Mouse (Mus musculus) embryo, embryonic 10.5 days (tissue): Measurements from ENCODE around the gene Krt33b.

Experiments
- DNase-seq: peaks from one replicate; pipeline ENCODE4 v3.0.0-alpha.2; 2015; ENCODE audit warnings: low spot score

Krt33b gene

DNA sequence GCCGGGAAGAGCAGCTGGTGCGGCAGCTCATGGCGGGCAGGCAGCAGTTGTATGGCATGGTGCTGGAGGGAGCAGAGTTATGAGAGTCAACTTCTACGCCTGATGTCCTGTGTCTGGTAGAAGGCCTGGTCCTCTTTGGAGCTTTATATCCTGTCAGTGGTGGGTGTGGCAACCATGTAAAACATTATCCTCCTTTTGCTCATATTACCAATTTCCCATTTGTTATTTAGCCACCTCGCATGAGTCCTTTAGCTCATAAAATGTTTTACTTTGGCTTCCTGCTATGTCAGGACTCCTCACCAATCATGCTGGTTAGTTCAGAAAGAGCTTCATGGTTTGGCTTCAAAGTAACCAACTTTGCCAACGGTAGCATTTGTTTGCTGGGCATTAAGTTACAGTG, at the start of gene Krt33b:
Gene Krt33b, minus strand, starts transcription at position 101 of the 400 bp plus-strand sequence.
- DNase-seq: no peak

DNA sequence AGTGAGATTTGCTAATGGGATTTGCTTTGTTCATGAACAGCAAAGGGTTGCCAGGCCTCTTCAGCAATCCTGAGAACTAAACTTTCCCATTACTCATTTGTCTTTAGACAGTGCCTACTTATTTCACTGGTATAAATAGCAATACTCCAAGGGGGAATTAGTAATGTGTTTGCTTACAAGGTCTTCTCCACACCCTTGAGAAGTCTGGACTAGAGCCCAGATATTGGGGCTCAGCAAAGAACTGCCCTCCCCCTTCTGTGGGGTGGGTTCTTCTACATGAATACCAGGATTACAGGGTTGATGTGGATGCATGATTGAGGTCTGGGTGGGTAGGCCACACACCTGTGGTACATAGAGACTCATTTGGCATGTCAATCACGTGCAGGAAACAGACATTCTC, 44.2 kb upstream of the Krt33b start:
- no peak for DNase-seq

DNA sequence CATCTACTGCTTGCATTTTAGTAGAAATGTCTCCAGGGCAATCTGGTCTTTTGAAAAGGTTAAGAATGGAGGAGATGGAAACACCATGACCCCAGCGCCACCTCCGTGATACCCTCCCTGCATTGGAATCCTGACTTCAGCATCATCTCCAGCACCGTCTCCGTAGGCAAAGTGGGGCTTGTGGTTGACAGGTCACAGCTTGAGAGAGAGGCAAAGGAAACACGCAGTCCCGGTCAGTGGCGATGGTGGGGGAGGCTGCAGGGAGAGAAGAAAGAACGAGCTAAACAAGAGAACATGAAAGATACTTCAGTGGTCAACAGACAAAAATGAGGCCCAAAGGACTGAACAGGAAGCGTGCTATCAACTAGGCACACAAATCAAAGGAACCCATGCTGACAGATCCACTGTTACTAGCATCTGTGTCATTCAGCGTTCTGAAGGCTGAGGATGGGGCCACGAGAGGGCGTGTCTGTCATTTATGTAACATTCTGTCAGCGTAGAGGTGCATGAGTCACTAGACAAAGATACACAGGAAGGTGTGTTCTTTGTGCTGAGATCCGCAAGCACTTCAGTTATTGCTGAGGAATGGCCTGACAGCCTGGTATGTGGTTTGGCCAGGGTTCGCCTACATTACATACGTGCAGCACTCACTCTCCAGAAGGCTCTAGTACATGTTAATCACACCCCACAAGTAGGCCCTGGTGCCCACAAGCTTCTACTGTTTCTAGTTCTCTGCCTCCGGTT, 37.8 kb upstream of the Krt33b start:
- peak; percentile 1 for DNase-seq

DNA sequence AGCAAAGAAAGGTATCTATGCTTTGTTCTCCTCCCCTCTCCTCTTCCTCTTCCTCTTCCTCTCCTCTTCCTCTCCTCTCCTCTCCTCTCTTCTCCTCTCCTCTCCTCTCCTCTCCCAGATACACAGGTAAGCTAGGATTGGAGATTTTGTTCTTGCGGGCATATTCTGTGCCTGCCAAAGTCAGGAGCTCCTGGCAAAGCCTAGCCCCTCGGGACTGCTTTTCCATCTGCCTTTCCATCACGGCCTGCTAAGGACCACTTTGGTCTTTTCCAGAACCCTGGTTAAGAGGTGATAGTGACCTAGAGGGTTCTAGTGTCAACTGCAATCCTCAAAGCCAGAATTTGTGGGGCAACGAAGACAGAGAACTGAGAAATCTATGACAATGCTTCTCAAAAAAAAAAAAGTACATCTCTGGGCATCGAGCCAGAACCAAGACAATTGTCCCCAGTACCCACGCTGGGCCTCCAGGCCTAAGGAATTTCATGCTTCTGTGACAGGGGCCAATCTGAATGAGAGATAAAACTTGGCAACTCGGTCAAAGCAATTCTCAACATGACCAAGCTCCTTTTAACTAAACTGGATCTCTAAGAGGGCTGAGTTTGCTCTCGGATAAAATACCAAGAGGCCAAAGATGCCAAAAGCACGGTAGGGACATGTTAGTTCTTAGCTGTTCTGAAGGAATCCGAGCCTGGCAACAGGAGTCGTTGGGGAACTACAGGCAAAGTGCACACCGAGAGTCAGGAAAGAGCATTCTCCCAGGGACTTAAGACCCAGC, 36.8 kb upstream of the Krt33b start:
- no peak for DNase-seq

DNA sequence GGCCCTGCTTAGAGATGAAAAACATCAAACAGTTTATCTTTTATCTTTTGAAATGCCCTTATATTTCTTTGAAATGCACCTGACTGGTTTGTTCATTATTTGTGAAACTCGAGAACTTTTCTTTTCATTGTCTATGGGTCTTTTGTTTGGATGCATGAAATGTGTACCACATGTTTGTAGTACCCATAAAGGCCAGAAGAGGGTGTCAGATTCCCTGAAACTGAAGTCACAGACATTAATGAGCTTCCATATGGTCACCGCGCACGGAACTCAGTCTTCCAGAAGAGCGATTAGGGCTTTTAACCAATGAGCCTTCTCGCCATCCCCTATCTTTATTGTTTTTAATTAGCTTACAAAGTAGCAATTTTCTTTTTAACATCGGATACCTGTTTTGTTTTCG, 29.2 kb upstream of the Krt33b start:
- DNase-seq: peak; percentile 53

DNA sequence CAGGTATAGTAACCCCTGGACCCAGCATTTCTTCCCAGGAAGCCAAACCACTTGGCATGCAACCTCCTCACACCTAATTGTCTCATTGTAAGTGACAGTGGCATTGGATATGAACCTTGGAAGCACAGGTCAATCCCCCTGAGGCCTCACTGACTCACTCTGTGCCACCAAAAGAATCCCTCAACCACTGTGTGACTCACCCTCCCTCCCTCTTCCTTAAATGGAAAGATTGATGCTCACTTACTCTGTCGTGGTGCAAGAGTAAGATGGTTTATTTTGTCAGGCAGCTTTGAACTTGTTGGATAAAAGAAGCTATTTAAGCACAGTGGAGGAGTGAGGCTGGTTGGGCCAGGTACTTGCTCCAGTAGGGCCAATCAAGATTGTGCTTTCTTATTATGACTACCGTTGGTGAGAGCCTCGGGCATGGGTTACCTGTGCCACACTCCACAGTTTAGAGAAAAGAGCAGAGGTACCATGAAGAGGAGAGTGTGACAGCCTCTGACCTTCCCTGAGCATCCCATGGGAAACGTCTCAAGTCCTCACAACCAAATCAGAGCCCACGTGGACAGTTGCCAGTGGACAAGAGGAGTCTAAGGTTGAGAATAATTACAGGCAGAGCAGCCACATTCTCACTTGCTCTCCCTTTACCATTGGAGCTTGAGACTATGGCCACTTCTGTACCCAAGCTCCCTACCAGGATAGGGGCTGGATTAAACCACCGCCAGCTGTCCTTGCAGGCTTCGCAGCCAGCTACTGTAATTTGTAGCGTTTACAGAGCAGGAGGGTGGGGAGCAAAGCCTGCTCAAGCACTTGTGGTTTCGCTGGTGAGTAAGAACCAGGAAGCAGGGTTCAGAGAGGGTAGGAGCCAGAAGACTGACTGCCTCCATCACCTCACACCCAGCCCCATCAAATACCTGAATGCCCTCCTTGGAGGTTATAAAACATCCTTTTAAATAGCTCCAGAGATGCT, 26.3 kb upstream of the Krt33b start:
- DNase-seq: no peak

DNA sequence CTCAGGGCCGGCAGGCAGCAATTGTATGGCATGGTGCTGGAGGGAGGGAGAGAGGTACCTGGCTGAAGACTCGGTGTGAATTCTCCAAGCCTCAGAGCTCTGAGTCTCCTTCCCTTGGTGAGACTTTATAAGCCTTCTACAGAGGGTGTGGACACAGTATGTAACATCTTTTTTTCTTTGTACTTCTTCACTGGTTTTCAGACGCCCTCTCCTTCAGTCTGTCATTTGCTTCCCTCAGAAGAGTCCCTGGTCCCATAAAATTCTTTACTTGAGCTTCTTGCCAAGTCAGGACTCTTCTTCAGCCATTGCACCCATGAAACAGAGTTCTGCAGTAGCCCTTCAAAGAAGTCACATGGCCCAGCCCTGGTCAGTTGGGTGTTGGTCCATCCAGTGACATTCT, 20.8 kb upstream of the Krt33b start, which contains the start of gene Krt31:
Gene Krt31, minus strand, starts transcription at position 101 of the 400 bp plus-strand sequence.
- no peak for DNase-seq

DNA sequence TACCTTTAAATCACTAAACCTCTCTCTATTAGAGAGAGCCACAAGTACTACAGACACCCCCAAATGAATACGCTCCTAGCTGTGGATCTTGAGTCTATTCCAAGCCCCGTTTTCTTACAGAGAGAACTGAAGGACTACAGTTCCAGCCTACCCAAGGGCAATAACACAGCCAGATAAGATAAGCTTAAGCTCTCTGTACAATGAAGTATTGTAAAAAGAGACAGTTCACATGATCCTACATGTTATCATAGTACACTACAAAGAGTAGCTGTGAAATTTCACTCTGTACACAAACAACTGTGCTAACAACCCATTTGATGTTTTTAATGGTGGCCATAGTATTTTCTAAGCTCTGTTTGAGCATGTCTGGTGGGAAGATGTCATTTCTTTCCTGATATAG, 17.5 kb upstream of the Krt33b start:
- no peak for DNase-seq

DNA sequence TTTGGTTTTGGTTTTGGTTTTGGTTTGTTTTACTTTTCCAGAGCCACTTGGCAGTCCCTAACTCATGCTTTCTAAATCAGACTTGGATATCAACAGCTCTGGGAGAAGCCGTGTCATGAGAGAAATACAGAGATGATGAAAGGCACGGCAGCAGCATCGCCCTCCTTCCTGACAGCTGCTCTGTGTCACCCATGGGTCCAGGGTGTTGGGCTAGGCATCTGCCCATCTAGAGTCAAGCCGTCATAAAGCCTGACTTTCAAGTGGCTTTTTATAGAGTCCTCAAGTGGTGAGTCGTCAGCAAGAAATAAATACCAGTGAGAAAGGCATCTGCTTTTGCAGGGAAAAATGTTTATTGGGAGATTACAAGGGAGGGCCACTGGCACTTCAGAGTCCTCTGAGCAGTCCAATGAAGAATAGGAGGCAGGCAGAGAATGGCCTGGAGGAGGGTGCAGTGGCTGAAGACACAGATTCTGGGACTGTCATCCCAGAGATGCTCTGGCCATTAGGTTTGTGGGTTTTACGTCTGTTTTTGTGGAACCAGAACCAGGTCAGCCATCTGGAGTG, 16.7 kb upstream of the Krt33b start:
- no peak for DNase-seq

DNA sequence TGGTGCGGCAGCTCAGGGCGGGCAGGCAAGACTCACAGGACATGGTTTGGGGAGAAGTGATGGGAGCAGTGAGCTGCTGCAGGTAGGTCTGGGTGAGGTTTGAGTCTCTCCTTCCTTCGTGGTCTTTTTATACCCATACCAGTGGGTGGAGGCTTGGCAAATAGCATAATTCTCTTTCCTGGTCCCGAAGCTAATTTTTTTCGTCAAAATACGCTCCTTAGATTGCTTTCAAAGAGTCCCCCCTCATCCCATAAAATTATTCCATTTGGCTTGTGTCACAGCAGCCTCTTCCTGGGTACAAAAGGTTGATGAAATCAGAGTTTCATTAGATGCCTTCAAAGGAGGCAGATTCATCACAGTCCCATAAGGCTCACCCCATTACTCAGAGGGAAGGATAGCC, 11.8 kb upstream of the Krt33b start, which contains the start of gene Krt34:
Gene Krt34, minus strand, starts transcription at position 101 of the 400 bp plus-strand sequence.
- no peak for DNase-seq

DNA sequence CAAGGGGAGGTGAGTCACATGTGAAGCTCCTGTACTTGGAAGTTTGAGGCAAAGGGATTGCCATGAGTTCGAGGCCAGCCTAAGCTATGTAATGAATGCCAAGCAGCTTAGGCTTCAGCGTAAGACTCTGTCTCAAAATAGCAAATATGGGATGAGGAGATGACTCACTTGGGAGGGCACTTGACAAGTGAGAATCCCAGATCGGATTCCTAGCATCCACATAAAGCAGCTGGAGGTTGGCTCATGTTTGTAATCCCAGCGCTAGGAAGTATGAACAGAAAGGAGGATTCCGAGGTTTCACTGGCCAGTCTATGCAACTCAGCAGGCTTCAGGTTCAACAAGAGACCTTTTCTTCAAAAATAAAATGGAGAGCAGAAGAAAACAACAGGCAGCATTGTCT, 8.2 kb downstream of the Krt33b start:
- DNase-seq: no peak

DNA sequence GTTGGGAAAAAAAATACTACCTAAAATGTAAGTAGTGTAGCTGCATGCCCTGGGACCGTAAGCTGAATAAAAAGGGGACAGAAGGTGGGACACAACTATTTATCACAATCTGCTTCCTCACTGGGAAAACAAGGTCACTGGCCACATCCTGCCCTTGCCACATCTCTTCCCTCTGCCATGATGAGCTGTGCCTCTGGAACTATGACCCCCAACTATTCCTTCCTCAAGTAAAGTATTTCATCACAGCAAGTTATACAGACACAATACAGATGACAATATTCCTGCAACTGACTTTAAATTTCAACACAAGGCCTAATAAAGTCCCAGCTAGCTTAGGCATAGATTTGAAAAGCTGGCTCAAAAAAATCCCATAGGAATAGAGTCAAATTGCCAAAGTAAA, 10.2 kb downstream of the Krt33b start:
- no peak for DNase-seq

DNA sequence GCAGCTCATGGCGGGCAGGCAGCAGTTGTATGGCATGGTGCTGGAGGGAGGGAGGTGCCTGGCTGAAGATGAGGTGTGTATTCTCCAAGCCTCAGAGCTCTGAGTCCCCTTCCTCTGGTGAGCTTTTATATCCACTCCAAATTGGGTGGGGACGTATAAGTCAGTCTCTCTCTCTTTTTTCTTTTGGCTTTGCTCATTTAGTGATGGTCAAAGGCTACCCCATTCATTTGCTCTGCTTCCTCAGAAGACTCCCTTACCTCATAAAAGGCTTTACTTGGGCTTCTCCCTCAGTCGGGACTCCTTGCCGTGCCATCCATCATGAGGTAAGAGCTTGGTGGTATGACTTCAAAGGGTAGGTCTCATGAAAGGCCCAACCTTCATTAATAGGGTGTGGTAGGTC, 13.6 kb downstream of the Krt33b start, which contains the start of gene Krt33a:
Gene Krt33a, minus strand, starts transcription at position 101 of the 400 bp plus-strand sequence.
- DNase-seq: no peak

DNA sequence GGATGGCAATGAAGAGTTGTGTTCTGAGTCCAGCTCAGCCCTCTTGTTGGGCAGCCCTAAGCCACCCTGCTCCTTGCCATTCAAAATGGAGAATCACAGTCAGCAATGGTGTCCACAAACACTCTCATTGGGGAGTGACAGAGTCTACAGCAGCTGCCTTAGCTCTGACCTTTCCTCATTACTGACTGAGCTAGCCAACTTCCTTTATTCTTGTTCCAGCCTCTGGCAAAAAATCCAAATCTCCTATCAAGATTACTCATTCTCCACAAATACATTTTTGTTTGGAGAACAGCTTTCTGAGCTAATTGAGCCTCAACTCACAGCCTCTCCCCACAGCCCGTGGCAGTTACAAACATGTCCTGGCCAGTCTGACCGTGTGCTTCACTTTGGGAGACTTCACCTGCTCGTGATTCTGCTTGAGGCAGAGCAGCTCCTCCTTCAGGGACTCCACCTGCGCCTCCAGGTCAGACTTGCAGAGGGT, 15.9 kb downstream of the Krt33b start:
- no peak for DNase-seq

DNA sequence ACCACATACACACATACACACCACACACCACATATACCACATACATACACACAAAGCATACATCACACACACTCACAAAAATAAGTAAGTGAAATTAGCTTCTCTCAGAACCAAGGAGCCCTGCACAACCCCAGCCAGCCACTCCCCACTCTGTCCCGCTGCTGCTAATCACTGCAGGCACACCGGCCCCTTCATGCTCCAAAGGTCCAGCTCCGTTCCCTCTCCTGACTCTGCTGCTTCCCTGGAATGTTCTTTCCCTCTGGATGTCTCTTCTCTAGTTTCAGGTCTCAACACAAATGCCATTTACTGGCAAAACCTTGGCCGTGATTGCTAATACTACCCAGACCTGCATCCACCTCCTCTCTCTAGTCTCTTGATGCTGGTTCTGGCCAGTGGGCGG, 19.0 kb downstream of the Krt33b start:
- no peak for DNase-seq

DNA sequence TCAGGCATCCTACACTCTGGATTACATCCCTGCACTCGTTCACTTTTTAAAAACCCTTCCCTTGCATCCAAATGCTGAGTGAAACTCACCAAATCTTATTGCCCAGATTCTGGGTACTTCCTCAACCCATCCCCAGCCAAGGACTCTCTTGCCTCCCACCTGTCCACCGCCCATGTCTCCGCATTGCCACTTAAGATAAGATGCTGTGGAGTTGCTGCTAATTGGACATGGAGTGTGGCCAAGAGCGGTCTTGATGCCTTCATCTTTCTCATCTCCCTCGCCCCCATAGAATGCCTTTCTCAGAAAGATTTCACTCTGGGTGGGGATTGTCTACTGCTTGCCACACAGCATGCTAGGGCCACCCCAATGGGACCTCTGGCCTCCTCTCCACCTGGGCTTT, 21.3 kb downstream of the Krt33b start:
- no peak for DNase-seq

DNA sequence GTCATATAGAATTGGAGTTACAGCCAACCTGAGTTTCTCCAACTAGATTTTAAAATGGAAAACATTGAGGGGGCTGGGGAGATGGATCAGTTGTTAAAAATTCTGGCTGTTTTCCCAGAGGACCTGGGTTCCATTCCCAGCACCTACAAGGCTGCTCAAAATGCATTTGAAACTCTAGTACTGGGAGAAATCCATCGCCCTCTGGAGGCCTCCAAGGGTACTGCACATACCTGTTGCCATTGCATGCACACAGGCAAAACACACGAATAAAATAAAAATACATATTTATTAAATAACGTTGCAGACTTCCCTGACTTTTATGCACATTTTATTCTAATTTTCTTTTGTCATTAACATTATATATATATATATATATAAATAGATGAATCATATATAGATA, 23.0 kb downstream of the Krt33b start:
- DNase-seq: no peak

DNA sequence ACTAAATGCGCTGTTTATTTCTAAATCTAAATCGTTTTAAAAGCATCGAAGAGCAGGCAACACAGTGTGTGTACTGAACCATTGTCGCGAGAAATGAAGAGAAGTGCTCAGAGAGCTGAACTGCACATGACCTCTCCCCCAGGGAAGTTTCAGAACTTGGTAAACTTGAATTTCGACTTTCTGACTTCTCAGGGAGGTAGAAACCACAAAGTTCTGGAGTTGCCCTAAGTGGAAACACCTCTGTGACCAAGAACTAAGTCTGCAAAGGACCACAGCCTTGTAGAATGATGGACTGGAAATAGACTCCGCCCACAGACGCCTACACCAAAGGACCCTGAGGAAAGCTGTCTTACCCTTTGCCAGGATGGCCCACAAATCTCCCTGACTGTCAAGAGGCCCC, 23.8 kb downstream of the Krt33b start:
- no peak for DNase-seq

DNA sequence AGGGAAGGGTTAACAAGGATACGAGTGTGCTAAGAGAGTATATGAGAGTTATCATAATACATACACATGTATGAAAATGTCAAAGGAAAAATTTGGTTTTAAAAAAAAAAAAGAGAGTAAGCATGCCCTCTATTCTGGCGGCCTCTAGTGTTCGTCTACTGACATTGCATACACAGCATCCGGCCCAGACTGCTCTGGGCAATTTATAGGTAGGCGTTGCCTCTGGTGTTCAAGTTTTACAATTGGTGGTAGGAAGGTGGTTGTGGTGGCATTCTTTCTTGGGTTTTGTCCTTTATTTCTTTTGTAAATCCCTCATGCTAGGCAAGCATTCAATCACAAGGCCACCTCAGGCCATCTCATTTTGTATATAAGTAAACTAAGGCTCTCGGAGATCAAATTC, 24.8 kb downstream of the Krt33b start:
- peak; percentile 72 for DNase-seq

DNA sequence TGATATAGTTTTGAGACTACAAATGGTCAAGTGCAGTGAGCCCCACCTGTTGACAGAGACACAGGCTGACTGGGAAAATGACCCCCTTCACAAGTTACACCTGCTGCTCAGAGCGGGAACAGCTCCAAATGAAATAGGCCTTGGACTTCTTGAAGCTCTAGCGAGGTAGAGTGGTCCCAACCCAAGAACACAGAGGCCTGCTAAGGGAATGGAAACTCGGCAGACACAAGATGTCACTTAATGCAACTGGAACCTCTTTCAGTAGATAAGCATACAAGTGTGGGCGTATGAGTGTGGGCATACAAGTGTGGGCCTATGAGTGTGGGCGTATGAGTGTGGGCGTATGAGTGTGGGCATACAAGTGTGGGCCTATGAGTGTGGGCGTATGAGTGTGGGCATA, 30.6 kb downstream of the Krt33b start:
- DNase-seq: no peak

DNA sequence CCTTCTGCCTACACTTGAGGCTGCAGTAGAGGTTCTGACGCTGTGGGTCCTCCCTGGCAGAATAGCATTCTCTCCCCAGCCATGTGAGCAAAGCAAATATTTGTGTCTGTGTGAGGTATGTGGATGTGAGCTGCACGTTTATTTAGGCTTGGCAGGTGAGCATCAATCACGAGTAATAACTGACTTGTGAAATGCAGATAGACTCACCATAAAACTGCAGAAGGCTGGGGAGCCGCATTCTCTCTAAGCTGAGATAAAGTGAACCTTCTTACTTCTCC, 35.3 kb downstream of the Krt33b start:
- DNase-seq: no peak
